Mouse (Mus musculus): Measurements from ENCODE around the gene Nfkbia. TPM values are rescaled to one million over a fixed set of nuclear protein-coding genes. Genes with fewer than 3 reads are reported as not detected.

Nfkbia gene
- polyA plus RNA-seq, 1 experiment from 2014 or later = 81.0 TPM

DNA sequence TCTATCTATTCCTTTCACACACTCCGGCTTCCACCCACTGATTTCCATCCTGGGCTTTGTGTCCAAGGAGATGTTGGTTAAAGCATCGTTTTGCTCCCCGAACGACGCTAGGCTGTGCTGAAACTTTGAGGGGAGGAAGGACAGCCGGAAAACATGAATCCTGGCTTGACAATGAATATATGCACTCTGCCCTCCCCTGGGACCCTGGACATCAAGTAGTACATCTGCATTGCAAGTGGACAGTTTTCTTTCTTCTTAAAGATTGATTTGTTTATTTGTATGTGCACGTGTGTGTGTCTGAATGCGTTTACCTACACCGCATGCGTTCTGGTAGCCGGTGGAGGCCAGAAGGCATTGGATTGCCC is 45.1 kb downstream of the Nfkbia start:
- peak overlapping the region; percentile 42; the same call in 1 of the 2 replicates for H3K9ac ChIP-seq
- no peaks in the 10 kb centered on the region for H3K36me3 ChIP-seq (ENCODE audit: insufficient read depth)
- ATAC-seq (ENCODE audit: insufficient read depth) (no peak), DNase-seq (no peak)
- H3K9me3 ChIP-seq (ENCODE audit: low read depth, low read length) = no peaks in the 10 kb centered on the region
- H3K4me1 ChIP-seq (ENCODE audit: insufficient read depth) = peaks cover 29% of the 10 kb centered on the region
- no peak for TF ChIP-seq CTCF (IDR thresholded peaks at IDR 0.05; ENCODE audit: low read depth)
- 79% methylated on average over 11 of the region's 11 CpGs for WGBS
- H3K4me2 ChIP-seq = no peak overlapping the region
- H3K27ac ChIP-seq (ENCODE audit: low read depth) = peak overlapping the region; percentile 94
- no peaks in the 10 kb centered on the region for H3K27me3 ChIP-seq (ENCODE audit: insufficient read depth, low read length)
- no peak overlapping the region for H3K4me3 ChIP-seq (ENCODE audit: low read depth, low read length)

DNA sequence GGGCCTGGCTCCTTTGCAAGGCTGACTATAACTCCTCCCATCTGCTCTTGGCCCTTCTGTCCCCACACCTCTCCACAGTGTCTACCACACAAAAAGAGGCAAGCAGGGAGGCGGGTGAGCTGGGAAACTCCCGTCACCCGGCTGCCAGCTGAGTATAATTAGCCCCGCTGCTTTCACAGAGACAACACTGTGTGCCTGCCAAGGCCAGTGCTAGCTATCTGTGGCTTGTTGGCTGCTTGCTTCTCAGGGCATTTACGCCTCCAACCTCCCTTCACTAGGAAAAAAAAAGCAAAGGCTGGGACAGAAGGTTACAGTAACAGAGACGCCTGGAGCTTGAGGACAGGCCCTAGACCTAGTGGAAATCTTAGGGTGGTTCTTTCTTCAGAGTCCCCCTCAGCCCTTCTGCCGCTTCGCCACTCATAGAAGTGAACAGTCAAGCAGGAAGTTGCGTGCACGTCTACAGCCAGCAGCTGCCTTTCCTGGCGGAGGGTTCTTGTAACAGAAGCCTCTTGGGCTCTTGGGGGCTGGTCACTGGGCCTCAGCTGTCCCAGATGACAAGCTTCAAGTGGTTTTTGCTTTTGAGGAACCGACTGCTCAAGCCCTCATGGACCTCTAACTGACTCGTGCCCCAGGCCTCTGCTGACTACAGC is 45.6 kb downstream of the Nfkbia start:
- no peak overlapping the region for H3K4me2 ChIP-seq
- peak; percentile 78 for ATAC-seq (ENCODE audit: insufficient read depth)
- no peaks in the 10 kb centered on the region for H3K36me3 ChIP-seq (ENCODE audit: insufficient read depth)
- TF ChIP-seq CTCF (IDR thresholded peaks at IDR 0.05; ENCODE audit: low read depth) = no peak
- H3K27ac ChIP-seq (ENCODE audit: low read depth) = peak overlapping the region; percentile 94
- WGBS = 17% methylated on average over 13 of the region's 13 CpGs
- H3K9me3 ChIP-seq (ENCODE audit: low read depth, low read length) = no peaks in the 10 kb centered on the region
- H3K27me3 ChIP-seq (ENCODE audit: insufficient read depth, low read length) = no peaks in the 10 kb centered on the region
- H3K4me1 ChIP-seq (ENCODE audit: insufficient read depth) = peaks cover 27% of the 10 kb centered on the region
- peak overlapping the region; percentile 42 for H3K9ac ChIP-seq
- DNase-seq = peak; percentile 81
- H3K4me3 ChIP-seq (ENCODE audit: low read depth, low read length) = no peak overlapping the region

GRCm38 (mm10) chr12:55446366-55446745 is 46.1 kb downstream of the Nfkbia start:
- Histone ChIP-seq H3K9me3 (ENCODE audit: low read depth, low read length) (no peaks in the 10 kb centered on the region), H3K4me2 (no peak overlapping the region)
- WGBS = 84% methylated on average over 4 of the region's 4 CpGs

DNA sequence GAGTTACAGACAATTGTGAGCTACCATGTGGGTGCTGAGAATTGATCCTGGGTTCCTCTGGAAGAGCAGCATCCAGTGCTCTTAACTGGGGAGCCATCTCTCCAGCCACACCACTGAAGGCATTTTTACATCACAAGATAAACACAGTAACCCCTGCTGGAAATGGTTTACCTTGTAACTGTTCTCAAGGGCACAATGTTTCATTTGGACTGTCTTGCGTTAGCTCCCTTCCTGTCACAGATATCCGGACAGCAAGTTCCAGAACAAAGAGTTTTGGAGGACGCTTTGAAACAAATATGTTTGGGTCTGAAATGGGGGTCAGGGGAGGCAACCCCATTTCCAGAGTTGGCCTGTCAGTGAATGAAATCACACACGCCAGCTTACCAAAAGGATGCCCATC is 46.9 kb downstream of the Nfkbia start:
- no peaks in the 10 kb centered on the region for H3K36me3 ChIP-seq (ENCODE audit: insufficient read depth)
- H3K4me1 ChIP-seq (ENCODE audit: insufficient read depth) = peaks cover 27% of the 10 kb centered on the region
- H3K4me3 ChIP-seq (ENCODE audit: low read depth, low read length) = no peak overlapping the region
- H3K27ac ChIP-seq (ENCODE audit: low read depth) = 0 out of 2 replicates have a peak overlapping the region, but pooled peaks have one; percentile 94
- TF ChIP-seq CTCF (IDR thresholded peaks at IDR 0.05; ENCODE audit: low read depth) = no peak
- no peaks in the 10 kb centered on the region for H3K27me3 ChIP-seq (ENCODE audit: insufficient read depth, low read length)
- no peaks in the 10 kb centered on the region for H3K9me3 ChIP-seq (ENCODE audit: low read depth, low read length)
- WGBS = 75% methylated on average over 4 of the region's 4 CpGs
- ATAC-seq (ENCODE audit: insufficient read depth) = no peak
- H3K9ac ChIP-seq = no peak overlapping the region
- no peak overlapping the region for H3K4me2 ChIP-seq
- DNase-seq = no peak

More at GRCm38 (mm10) chr12:55446366-55446745, 46.1 kb downstream of the Nfkbia start:
- ATAC-seq (ENCODE audit: insufficient read depth) (0 out of 2 replicates have a peak, but pooled peaks have one; percentile 0), DNase-seq (no peak)
- no peak overlapping the region for H3K4me3 ChIP-seq (ENCODE audit: low read depth, low read length)
- no peak overlapping the region for H3K9ac ChIP-seq
- TF ChIP-seq CTCF (IDR thresholded peaks at IDR 0.05; ENCODE audit: low read depth) = no peak
- H3K4me1 ChIP-seq (ENCODE audit: insufficient read depth) = peaks cover 27% of the 10 kb centered on the region
- peak overlapping the region; percentile 94 for H3K27ac ChIP-seq (ENCODE audit: low read depth)
- no peaks in the 10 kb centered on the region for H3K36me3 ChIP-seq (ENCODE audit: insufficient read depth)
- H3K27me3 ChIP-seq (ENCODE audit: insufficient read depth, low read length) = no peaks in the 10 kb centered on the region

DNA sequence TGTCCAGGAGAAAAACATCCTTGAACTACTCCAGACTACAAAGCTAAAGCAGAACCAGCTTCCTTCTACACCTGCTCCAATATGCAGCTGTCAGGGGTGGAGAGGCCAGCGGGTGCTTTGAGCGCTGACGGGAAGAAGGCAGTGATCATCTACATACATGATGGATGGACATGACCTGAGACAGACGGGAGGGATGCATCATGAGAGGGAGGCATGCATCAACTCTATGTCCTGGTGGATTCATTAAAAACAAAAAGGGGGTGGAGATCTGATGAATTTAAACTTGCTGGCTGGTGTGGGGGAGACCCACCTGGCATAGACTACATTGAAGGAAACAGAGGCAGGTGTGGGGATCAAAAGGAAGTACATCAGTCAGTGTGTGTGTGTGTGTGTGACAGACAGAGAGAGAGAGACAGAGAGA is 48.4 kb downstream of the Nfkbia start:
- DNase-seq (no peak), ATAC-seq (ENCODE audit: insufficient read depth) (no peak)
- 65% methylated on average over 4 of the region's 4 CpGs for WGBS
- H3K4me1 ChIP-seq (ENCODE audit: insufficient read depth) = peaks cover 21% of the 10 kb centered on the region
- H3K4me2 ChIP-seq = no peak overlapping the region
- H3K4me3 ChIP-seq (ENCODE audit: low read depth, low read length) = no peak overlapping the region
- no peaks in the 10 kb centered on the region for H3K9me3 ChIP-seq (ENCODE audit: low read depth, low read length)
- no peaks in the 10 kb centered on the region for H3K36me3 ChIP-seq (ENCODE audit: insufficient read depth)
- H3K9ac ChIP-seq = no peak overlapping the region
- no peaks in the 10 kb centered on the region for H3K27me3 ChIP-seq (ENCODE audit: insufficient read depth, low read length)
- H3K27ac ChIP-seq (ENCODE audit: low read depth) = peak overlapping the region; percentile 8; the same call in 1 of the 2 replicates
- no peak for TF ChIP-seq CTCF (IDR thresholded peaks at IDR 0.05; ENCODE audit: low read depth)

- peak; percentile 53 for ATAC-seq (ENCODE audit: insufficient read depth)
- Histone ChIP-seq H3K27me3 (ENCODE audit: insufficient read depth, low read length) (no peaks in the 10 kb centered on the region), H3K4me3 (ENCODE audit: low read depth, low read length) (no peak overlapping the region), H3K36me3 (ENCODE audit: insufficient read depth) (no peaks in the 10 kb centered on the region), H3K9ac (peak overlapping the region; percentile 9; the same call in 1 of the 2 replicates), H3K4me2 (no peak overlapping the region), H3K27ac (ENCODE audit: low read depth) (peak overlapping the region; percentile 73; the same call in 1 of the 2 replicates), H3K9me3 (ENCODE audit: low read depth, low read length) (no peaks in the 10 kb centered on the region), H3K4me1 (ENCODE audit: insufficient read depth) (peaks cover 29% of the 10 kb centered on the region)
- 53% methylated on average over 9 of the region's 9 CpGs for WGBS
- TF ChIP-seq CTCF (IDR thresholded peaks at IDR 0.05; ENCODE audit: low read depth) = no peak
- DNase-seq = peak; percentile 83
These were observed 49.3 kb downstream of the Nfkbia start for GRCm38 (mm10) chr12:55442861-55443850.

- ATAC-seq (ENCODE audit: insufficient read depth) (no peak), DNase-seq (no peak)
These were observed 50.2 kb downstream of the Nfkbia start for GRCm38 (mm10) chr12:55442245-55442644.

More at GRCm38 (mm10) chr12:55442245-55442644, 50.2 kb downstream of the Nfkbia start:
- no peak overlapping the region for H3K27ac ChIP-seq (ENCODE audit: low read depth)
- no peak overlapping the region for H3K4me3 ChIP-seq (ENCODE audit: low read depth, low read length)
- no peak overlapping the region for H3K4me2 ChIP-seq
- H3K4me1 ChIP-seq (ENCODE audit: insufficient read depth) = peaks cover 30% of the 10 kb centered on the region
- H3K27me3 ChIP-seq (ENCODE audit: insufficient read depth, low read length) = no peaks in the 10 kb centered on the region
- TF ChIP-seq CTCF (IDR thresholded peaks at IDR 0.05; ENCODE audit: low read depth) = no peak
- H3K9ac ChIP-seq = no peak overlapping the region
- H3K36me3 ChIP-seq (ENCODE audit: insufficient read depth) = no peaks in the 10 kb centered on the region
- 84% methylated on average over 1 of the region's 1 CpGs for WGBS
- H3K9me3 ChIP-seq (ENCODE audit: low read depth, low read length) = no peaks in the 10 kb centered on the region

Data from lung, embryonic 14.5 days (tissue).